ENCODE assay signal across 22 mouse cellular contexts in genomic region chr9:17556186-17556585, GRCm38 (mm10).
DNase-seq lines count a peak whose midpoint lies in the region; TF ChIP-seq lines count a peak whose summit lies in the region.
"Had no signal": no experiment of that assay in that cellular context is flagged by ENCODE, and none has a peak within 500 bp of the region (broad histone marks: within the 10 kb centered on the region; RNA-seq: fewer than 3 reads in every experiment).

No protein-coding gene starts in this region.

- peak overlapping the region; percentile 68 for H3K4me3 ChIP-seq in E14TG2a.4 (replicated peaks; ENCODE audit: low read length)
- H3K4me3 ChIP-seq: embryonic facial prominence, embryonic 10.5 days; embryonic facial prominence, embryonic 12.5 days; forebrain, embryonic 13.5 days; forebrain, embryonic 15.5 days had no signal

- H3K4me1 ChIP-seq in E14TG2a.4 (replicated peaks; ENCODE audit: low read depth, low read length): peaks cover 40% of the 10 kb centered on the region
- H3K4me1 ChIP-seq: embryonic facial prominence, embryonic 10.5 days; embryonic facial prominence, embryonic 12.5 days; forebrain, embryonic 13.5 days; forebrain, embryonic 15.5 days had no signal

- peaks cover 18% of the 10 kb centered on the region for H3K36me3 ChIP-seq in E14TG2a.4 (ENCODE audit: insufficient read depth, low read length)
- H3K36me3 ChIP-seq: embryonic facial prominence, embryonic 10.5 days; embryonic facial prominence, embryonic 12.5 days; forebrain, embryonic 15.5 days; G1E had no signal

- DNase-seq in ES-CJ7 (ENCODE audit: low read depth, low spot score) (peak; percentile 58), R1 (ENCODE audit: low read depth, low spot score) (peak; percentile 88)
- DNase-seq in layer of hippocampus, adult 9-10 months (ENCODE audit: low spot score): no peak
- DNase-seq in frontal cortex, postnatal 10 days (ENCODE audit: low spot score in 2 of 2): no peak
- no peak for DNase-seq in right cerebral cortex, postnatal 14 days
- DNase-seq in thymus, adult 18-20 months: no peak
- DNase-seq: adrenal gland, adult 8-10 months; adrenal gland, postnatal 14 days; adrenal gland, postnatal 36 days; cerebellum, adult 11 months; cerebellum, adult 18-20 months; cerebellum, adult 8-10 months; cerebellum, adult 9-11 months; cerebellum, postnatal 14 days; forebrain, postnatal 0 days had no signal

- H3K9me3 ChIP-seq in E14TG2a.4 (ENCODE audit: low read length): no peaks in the 10 kb centered on the region
- H3K9me3 ChIP-seq: embryonic facial prominence, embryonic 10.5 days; embryonic facial prominence, embryonic 12.5 days; forebrain, embryonic 13.5 days; forebrain, embryonic 15.5 days; G1E had no signal

- no peak for TF ChIP-seq CTCF in E14TG2a.4 (conservative IDR thresholded peaks at IDR 0.05; ENCODE audit: low read length)

- H3K27me3 ChIP-seq in E14TG2a.4 (ENCODE audit: insufficient read depth, low read length): no peaks in the 10 kb centered on the region
- H3K27me3 ChIP-seq: embryonic facial prominence, embryonic 12.5 days; forebrain, embryonic 13.5 days; forebrain, embryonic 15.5 days; Patski had no signal

Comparison
In these comparisons a context has a peak if more than half of its experiments do, and no peak if none do; other contexts are left out.
1. DNase-seq: peak in ES-CJ7 (single experiment) and R1 (single experiment); none in layer of hippocampus, adult 9-10 months (single experiment), frontal cortex, postnatal 10 days (0 of 2), right cerebral cortex, postnatal 14 days (single experiment) and thymus, adult 18-20 months (0 of 2).